Mouse (Mus musculus) C2C12 (cell line): Measurements from ENCODE around the gene Itpripl1. TPM values are rescaled to one million over a fixed set of nuclear protein-coding genes. Genes with fewer than 3 reads are reported as not detected.
A peak's percentile ranks its signal among the peaks of the same experiment; 100 is the strongest.
"Not testable (repeated sequence)": the region's sequence is repeated elsewhere in the genome, so short reads cannot be mapped to it uniquely, and the experiment has no call there.

Experiments
- H3K27me3 ChIP-seq: one replicate; pipeline ENCODE4 v1.6.1; 2011; ENCODE audit not compliant: control insufficient read depth, insufficient read depth, insufficient read length
- H3K36me3 ChIP-seq: one replicate; pipeline ENCODE4 v1.6.1; 2011; ENCODE audit not compliant: control insufficient read depth, insufficient read depth
- H3K4me3 ChIP-seq: one replicate; pipeline ENCODE4 v1.5.1; 2011; ENCODE audit warnings: mild to moderate bottlenecking, control low read depth; ENCODE audit not compliant: poor library complexity, insufficient read depth, severe bottlenecking
- H3K79me2 ChIP-seq: one replicate; pipeline ENCODE4 v1.6.1; 2011; ENCODE audit not compliant: control insufficient read depth, insufficient read depth
- H3K79me3 ChIP-seq: one replicate; pipeline ENCODE4 v1.6.1; 2011; ENCODE audit warnings: low read depth, control low read depth
- H3ac ChIP-seq: one replicate; pipeline ENCODE3; 2011; ENCODE audit warnings: low read depth; ENCODE audit not compliant: control insufficient read depth, insufficient read length
- CEBPB ChIP-seq: IDR thresholded peaks from one replicate; pipeline ENCODE4 v1.6.1; 2011; ENCODE audit warnings: low read depth, mild to moderate bottlenecking, control low read depth, moderate library complexity
- CTCF ChIP-seq: IDR thresholded peaks from one replicate; pipeline ENCODE4 v1.5.1; 2011; ENCODE audit not compliant: control insufficient read depth, insufficient read depth, insufficient read length
- FOSL1 ChIP-seq: IDR thresholded peaks from one replicate; pipeline ENCODE4 v1.8.0; 2011; ENCODE audit warnings: mild to moderate bottlenecking, low read length; ENCODE audit not compliant: poor library complexity, insufficient read depth, severe bottlenecking
- MAX ChIP-seq: IDR thresholded peaks from one replicate; pipeline ENCODE4 v1.6.1; 2011; ENCODE audit warnings: mild to moderate bottlenecking, control low read depth
- MYOD1 ChIP-seq: IDR thresholded peaks from one replicate; pipeline ENCODE4 v1.6.1; 2011; ENCODE audit warnings: low read depth; ENCODE audit not compliant: control insufficient read depth, insufficient read length
- MYOG ChIP-seq: IDR thresholded peaks from one replicate; pipeline ENCODE4 v1.6.1; 2011; ENCODE audit not compliant: control insufficient read depth, insufficient read length; ENCODE audit errors: extremely low read depth
- USF1 ChIP-seq: IDR thresholded peaks from one replicate; pipeline ENCODE4 v1.6.1; 2011; ENCODE audit warnings: low read depth, mild to moderate bottlenecking, control low read depth, moderate library complexity
- long read RNA-seq, 2 experiments: library from polyadenylated mRNA; unstranded; transcript quantifications; one replicate each; pipeline ENCODE4 v2.0.0; 2019 to 2020
- polyA plus RNA-seq: library from polyadenylated mRNA; unstranded; fragments of >200 nt; fragmentation: generic; extraction: Trizol; gene quantifications from one replicate; pipeline ENCODE4 v1.2.1, GENCODE M21; 2012; ENCODE audit warnings: missing spikeins

Gene Itpripl1
- 4.1 TPM for polyA plus RNA-seq
- long read RNA-seq, experiment 1, partial matches to known transcripts, result 0 of 22 reads
- long read RNA-seq, experiment 1, other reads (novel, unspliced or antisense), result 18 of 22 reads
- long read RNA-seq, experiment 2, transcript Itpripl1-201 (2 exons, 1,898 nt), result major isoform, 44 of 53 reads
- long read RNA-seq, experiment 2, partial matches to known transcripts, result 3 of 53 reads
- long read RNA-seq, experiment 2, other reads (novel, unspliced or antisense), result 2 of 53 reads

DNA sequence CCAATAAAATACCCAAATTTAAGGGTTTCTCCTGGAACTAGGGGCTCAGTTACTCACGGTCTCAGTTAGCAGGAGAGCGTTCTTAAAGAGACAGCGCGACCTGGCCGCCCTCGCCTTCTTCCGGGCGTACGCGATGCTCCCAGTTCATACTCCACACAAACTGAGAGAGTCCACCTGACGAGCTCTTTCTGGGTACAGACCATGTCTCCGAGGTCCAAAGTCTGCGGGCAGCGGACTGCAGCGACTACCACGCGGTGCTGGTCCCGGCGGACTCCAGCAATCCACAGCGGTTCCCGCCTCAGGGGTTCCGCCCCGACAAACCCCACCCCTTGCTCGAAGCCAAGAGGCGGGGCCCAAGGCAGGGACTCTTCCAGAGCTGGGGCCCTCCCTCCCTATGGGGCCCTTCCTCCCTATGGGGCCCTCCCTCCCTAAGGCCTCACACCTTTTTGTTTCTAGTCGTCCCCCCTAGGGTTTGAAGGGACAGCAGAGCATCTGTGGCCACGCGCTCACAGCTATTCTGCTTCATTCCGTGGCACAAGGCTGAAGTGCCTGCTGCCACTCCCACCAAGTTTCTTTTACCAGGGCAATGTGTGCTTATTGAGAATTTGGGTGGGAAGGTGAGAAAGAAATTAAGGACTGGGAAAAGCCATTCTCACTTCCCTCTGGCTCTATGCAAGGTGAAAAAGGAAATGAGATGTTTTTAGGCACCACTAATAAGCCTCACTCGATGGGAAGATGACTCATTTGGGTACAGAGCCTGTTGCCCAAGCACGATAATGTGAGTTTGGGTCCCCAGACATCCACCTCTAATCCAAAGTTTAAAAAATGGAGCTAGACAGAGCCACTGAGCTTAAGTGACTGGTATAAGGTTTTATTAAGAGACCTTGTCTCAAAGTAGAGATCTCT, at the start of gene Itpripl1:
Itpripl1 (minus strand) TSS at position 285 of the 906 bp plus-strand sequence.
- Histone ChIP-seq H3K36me3 (no peaks in the 10 kb centered on the region), H3ac (peak within 1 kb of the TSS; percentile 75), H3K4me3 (peak within 1 kb of the TSS; percentile 26), H3K27me3 (no peaks in the 10 kb centered on the region), H3K79me3 (no peaks in the 10 kb centered on the region), H3K79me2 (no peaks in the 10 kb centered on the region)
- TF ChIP-seq CTCF (no peak), MYOG (no peak), MAX (no peak), CEBPB (no peak), FOSL1 (no peak)

DNA sequence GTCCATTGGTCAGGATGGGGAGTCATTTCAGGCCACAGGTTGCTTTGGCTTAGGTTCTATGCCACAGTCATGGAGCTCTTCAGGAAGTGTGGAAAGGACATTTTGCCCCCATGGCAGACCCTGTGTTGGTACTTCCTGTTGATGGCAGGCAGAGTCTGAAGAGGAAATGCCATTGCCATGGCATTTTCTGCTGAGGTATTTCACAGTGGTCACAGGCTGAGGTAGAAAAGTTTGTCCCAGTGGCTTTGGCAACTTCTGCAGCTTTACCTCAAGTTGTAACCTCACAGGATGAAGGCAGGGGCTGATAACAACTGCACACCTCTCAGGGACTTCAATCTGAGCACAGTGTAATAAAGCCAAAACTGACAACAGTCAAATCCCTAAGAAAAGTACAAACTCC, 46.3 kb upstream of the Itpripl1 start:
- Histone ChIP-seq H3K36me3 (no peaks in the 10 kb centered on the region), H3ac (no peak overlapping the region), H3K27me3 (peaks cover 12% of the 10 kb centered on the region), H3K4me3 (no peak overlapping the region), H3K79me2 (no peaks in the 10 kb centered on the region), H3K79me3 (no peaks in the 10 kb centered on the region)
- TF ChIP-seq USF1, result no peak
- no peak for TF ChIP-seq FOSL1
- TF ChIP-seq MYOD1, result no peak
- TF ChIP-seq CEBPB, result no peak
- no peak for TF ChIP-seq MAX
- TF ChIP-seq MYOG, result no peak
- no peak for TF ChIP-seq CTCF

DNA sequence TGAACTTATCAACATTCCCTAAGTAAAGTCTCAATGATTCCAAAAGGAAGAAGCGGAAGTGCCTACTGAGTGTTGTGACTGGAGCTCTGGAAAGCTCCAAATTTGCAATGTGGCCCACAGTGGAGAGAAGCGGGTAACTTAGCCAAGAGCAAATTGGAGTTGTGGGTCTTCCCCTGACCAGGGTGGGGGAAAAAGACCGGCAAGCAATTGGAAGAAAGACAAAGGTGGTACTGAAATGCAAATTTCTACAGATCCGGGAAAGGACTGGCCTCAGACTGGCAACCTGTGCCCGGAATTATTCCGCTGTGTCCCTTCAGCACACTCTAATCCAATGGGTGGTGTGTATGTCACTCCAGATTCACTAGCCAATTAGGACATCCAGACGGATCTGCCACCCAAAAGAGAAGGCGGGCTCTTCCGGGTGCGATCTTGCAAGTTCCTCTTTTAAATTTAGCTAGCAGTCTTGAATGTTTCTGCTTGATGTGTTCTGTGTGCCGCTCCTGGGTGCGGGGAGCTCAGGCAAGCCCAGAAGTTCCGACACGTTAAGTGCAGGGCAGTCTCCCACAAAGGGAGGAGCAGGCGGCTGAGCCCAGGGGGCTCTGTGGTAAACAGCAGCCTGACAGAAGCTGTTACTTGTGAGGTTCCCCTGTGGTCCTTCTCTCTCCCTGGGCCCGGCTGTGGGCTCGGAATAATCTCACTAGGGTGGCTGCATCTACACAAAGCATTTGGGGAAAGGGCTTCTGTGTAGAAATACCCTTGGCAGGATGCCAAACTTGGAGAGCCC, 39.5 kb upstream of the Itpripl1 start:
- Histone ChIP-seq H3K36me3 (no peaks in the 10 kb centered on the region), H3K79me2 (no peaks in the 10 kb centered on the region), H3ac (no peak overlapping the region), H3K4me3 (no peak overlapping the region), H3K27me3 (peaks cover 12% of the 10 kb centered on the region), H3K79me3 (no peaks in the 10 kb centered on the region)
- TF ChIP-seq CEBPB (no peak), FOSL1 (no peak), MYOG (no peak), MYOD1 (no peak), USF1 (no peak), MAX (no peak), CTCF (no peak)

DNA sequence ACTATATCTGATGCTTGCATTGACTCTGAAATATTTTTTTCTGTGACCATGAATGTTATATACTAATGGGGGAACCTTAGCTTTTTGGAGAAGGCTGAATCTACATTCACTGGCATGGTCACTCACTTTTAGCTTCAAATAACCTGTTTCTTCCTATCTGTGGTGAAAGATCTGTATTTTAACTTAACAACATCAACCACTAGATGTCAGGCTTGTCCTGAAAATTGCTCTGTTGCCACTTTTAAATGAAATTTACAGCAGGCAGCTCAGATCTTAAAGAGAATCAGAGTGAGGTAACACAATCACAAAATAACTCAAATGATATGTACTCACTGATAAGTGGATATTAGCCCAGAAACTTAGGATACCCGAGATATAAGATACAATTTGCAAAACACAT, 23.0 kb upstream of the Itpripl1 start:
- H3K4me3 ChIP-seq, H3K27me3 ChIP-seq, H3K79me3 ChIP-seq, H3ac ChIP-seq, H3K36me3 ChIP-seq, H3K79me2 ChIP-seq: not testable (repeated sequence)

DNA sequence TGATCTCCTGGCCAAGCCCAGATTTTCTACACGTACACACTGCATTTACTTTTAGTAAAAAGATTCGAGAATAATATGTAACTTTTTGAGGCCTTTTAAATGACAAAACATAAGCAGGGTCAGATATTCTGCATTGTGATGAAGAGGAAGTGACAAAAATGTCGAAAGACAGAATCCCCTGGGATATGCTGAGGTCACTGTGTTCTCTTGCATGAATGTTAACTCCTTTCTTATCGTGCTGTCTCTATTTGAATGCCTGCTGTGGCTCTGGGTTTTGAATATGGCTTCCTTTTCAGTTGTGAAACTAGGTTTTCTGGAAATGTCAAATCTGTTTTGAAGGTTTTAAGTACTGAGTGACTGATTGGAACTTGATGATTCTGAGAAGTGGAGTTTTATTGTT, 22.4 kb upstream of the Itpripl1 start:
- Histone ChIP-seq H3K27me3 (no peaks in the 10 kb centered on the region), H3K79me3 (no peaks in the 10 kb centered on the region), H3K36me3 (no peaks in the 10 kb centered on the region), H3K79me2 (no peaks in the 10 kb centered on the region), H3ac (no peak overlapping the region), H3K4me3 (no peak overlapping the region)
- no peak for TF ChIP-seq MYOG
- TF ChIP-seq MYOD1, result no peak
- TF ChIP-seq CTCF, result no peak
- no peak for TF ChIP-seq FOSL1
- TF ChIP-seq CEBPB, result no peak
- no peak for TF ChIP-seq USF1
- TF ChIP-seq MAX, result no peak
